Mouse (Mus musculus): ENCODE measurements at regions not wholly inside any gene's neighbourhood (a gene's known extent, or its start where the extent isn't known, plus 50 kb on each side); places are given as distances from the start of the nearest gene placed in this dataset.
"Not testable (repeated sequence)": the region's sequence is repeated elsewhere in the genome, so short reads cannot be mapped to it uniquely, and the experiment has no call there.

- no peak for DNase-seq
These were observed 52.4 kb upstream of the Plxna2 start for GRCm38 (mm10) chr1:194565574-194565973.

DNA sequence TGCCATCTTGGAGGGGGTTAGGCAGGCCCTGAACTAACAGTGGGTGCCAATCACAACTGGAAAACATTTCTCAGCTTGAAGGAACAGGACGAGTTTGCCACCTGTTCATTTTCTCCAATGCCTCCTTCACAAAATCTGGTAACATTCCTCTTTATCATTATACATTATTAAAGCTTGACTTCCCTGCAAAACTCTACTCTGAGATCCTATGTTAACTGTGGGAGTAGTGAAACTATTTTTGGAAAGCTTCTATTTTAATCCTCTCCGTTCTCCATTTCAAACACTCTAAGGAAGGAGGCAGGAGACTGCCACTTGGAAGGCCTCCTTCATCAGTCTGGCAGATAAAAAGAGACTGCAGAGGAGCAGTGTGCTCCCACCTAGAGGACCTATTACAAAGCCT lies 54.1 kb upstream of the Plxna2 start:
- no peak for DNase-seq

DNA sequence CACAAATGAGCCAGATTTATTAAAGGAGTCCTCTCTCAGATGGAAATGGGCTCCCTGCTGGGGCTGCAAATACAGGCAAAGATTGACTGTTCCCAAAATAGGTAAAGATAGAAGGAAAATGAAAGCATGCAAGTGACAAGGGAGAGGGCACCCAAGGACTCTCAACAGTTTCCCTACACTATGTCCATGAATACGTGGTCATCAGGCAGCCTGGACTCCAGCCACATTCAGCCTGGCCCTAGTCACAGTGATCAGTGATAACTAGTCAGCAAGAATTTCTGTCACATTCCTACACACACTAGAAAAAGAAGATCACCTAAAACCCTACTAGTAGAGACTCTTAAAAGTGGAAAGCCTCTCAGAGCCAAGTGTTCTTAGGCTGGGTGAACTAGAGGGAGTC lies 56.9 kb upstream of the Plxna2 start:
- no peak for DNase-seq

DNA sequence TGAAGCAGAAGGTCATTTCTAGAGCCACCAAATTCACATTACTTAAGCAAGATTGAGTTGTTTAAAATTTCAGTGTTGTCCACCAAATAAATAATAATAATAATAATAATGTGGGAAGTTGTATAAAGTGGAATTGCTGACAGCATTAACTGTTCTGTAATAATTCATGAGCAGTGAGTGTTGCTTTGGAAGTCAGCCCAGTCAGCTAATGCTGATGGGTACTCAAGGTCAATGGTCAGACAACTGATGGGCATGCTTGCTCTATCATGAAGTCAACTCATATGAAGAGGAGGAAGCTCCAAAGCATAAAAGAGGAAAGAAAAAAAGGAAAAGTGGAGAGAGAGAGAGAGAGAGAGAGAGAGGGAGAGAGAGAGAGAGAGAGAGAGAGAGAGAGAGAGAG lies 69.4 kb upstream of the Plxna2 start:
- no peak for DNase-seq

GRCm38 (mm10) chr1:194548243-194548642 lies 69.8 kb upstream of the Plxna2 start:
- no peak for DNase-seq

- no peak for DNase-seq
These were observed 77.1 kb upstream of the Plxna2 start for GRCm38 (mm10) chr1:194540923-194541322.

DNA sequence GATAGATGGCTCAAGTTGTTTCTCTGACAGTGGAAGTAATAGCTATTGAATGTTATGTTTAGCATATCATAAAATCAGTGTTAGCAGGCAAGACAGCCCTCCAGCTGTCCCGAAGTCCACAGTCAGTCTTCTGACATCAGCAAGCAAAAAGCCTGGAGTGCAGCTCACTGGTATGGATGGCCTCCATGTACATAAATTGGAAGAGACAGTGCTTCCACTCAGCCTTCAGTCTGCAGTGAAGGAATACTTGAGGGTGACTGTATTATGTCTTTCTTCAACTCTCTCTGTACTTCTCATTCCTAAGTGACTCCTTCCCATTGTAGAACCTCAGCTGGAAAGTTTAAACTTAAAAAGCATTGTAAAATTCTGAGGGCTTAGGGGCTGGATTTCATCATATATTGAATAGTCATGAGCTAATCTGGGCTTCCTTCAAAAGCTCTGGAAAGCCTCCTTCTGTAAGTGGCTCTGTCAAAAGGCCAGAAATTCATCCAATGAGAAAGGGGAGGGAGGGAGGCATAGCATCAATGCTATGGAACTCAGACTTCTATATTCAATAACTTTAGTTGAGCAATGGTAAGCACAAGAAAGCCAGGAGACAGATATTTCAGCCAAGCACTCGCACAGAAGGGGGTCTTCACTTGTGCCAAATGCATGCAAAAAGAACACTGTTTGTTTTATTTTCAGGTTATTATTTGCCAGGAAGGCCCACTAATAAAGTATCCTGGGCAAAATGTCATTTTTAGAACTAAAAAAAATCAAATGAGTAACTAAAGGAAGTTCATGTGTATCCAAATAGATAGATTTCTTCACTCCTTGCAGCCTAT lies 90.5 kb upstream of the Plxna2 start:
- peak; percentile 20 for DNase-seq

DNA sequence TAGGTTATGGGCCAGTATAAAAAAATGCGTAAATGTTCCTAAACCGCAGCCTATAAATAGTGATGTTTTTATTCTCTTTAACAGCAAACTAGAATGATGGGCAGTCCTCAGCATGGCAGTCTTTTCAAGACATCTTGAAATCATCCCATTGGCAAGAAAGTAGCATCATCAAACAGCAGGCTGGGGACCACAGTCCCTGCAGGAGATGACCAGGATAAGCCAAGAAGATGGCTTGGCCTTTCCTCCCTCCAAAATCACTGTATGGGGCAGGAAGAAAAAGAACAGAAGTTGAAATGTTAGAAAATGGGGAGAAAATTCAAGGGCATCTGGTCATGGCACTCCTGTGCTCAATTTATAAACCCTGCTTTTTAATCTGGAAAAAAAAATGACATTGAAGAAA lies 93.0 kb upstream of the Plxna2 start:
- no peak for DNase-seq

- DNase-seq, result peak; percentile 54
These were observed 96.8 kb upstream of the Plxna2 start for GRCm38 (mm10) chr1:194521216-194521615.

GRCm38 (mm10) chr1:194519509-194520220 lies 98.4 kb upstream of the Plxna2 start:
- DNase-seq, result no peak

DNA sequence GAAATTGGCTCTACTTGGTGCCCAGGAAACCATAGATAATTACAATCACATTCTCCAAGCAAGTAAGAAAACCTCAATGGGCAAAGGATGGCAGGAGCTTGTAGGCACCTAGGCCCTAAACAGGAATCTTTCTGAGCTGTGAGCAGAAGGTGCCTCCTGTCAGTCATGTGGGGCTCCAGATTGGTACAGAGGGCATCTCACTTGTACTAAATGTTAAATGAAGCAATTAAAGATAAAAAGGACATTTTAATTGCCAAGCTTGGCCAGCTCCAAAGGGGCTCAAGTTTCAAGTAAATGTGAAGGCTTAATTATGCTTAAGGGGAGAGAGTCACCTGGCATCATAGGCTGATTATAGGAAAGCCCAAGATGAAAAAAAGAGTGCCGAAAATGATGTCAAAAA lies 101.9 kb upstream of the Plxna2 start:
- no peak for DNase-seq

- no peak for DNase-seq
These were observed 109.7 kb upstream of the Plxna2 start for GRCm38 (mm10) chr1:194508314-194508713.

- DNase-seq, result no peak
These were observed 112.2 kb upstream of the Plxna2 start for GRCm38 (mm10) chr1:194505826-194506225.

DNA sequence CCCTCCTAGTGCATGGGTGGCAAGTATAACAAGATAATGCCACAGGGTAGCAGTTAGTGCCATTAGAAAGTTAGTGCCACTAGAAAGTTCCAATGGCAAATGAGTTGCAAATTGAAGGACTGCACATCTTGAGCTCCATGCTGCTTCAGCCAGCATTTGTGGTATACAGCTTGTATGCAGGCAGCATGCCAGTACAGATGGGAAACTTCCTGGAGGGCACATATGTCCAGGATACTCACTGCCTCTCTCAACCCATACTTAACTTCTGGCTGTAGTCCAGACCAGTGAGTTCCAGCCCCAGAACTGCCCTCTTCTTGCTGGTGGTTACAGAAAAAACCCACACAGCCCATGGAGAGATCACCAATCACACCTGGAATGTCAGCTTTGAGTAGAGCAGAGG lies 113.8 kb upstream of the Plxna2 start:
- DNase-seq, result no peak

GRCm38 (mm10) chr1:194503517-194503916 lies 114.5 kb upstream of the Plxna2 start:
- DNase-seq, result no peak

DNA sequence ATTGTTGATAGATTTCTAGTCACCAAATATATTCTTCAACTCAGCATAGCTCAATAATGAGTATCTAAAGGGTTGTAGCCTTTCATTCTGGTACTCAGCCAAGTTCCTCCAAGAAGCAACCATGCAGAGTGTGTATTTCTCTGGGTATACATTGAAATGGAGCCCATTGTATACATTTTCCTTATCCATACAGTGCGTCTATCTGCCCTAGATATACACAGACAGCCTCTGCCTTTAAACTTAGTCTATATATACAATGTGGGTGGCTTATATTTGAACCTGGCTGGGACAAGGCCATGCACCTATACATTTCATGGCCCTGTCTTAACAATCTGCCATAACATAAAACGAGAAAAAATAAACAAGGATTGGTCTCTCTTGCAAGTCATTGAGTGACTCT lies 121.6 kb upstream of the Plxna2 start:
- no peak for DNase-seq

DNA sequence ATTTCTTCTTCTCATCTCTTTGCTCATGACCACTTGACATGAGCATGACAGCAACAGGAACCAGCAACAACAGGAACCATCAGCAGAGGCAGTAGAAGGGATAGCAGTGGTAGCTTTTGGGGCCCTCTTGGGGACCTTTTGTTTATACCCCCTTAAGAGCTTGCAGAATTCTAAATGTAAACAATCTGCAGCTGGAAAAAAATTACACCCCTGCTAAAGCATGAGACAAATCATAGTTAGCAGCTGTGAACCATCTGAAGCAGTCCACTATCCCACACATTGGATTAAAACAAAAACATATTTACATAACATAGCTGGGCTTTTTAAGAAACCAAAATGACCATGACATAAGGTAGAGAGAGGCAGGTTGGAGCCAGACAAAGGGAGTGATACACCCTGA lies 126.9 kb upstream of the Plxna2 start:
- no peak for DNase-seq

DNA sequence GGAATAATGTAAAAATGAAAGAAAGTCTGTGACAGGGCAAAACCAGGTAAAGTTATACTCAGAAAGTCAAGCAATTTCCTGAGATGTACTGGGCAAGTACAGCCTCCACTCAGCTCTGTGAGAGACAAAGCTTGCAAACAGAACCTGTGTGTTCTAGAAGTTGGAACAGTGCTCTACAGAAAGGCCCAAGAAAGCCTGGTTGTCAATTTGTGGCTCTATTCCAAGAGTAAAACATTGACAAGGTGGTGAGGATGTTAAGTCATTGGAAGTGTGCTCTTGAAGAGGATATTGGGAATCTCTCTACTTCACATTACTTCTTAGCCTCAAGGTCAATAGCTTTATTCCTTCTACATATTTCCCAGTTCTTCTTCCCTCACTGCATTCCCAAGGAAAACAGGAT lies 129.9 kb upstream of the Plxna2 start:
- no peak for DNase-seq

- no peak for DNase-seq
These were observed 135.3 kb upstream of the Plxna2 start for GRCm38 (mm10) chr1:194482717-194483059.

GRCm38 (mm10) chr1:194482001-194482716 lies 135.9 kb upstream of the Plxna2 start:
- DNase-seq, result peak; percentile 22

DNA sequence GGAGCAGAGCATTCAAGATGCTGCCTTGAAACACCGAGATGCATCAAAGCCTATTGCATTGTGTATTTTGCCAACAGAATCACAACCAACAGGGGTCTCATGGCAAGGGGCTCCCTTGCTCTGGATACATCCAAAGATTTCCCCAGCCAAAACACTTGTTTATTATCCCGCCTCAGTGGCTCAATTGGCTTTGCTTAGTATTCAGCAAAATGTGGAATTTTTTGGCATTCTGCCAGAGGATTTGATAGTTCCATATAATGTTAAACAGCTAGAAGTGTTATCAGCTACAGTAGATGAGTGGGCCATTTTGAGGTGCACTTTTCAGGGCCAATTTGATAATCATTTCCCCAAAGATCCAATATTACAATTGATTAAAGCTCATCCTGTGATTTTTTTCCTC lies 146.7 kb upstream of the Plxna2 start:
- not testable (repeated sequence) for DNase-seq

DNA sequence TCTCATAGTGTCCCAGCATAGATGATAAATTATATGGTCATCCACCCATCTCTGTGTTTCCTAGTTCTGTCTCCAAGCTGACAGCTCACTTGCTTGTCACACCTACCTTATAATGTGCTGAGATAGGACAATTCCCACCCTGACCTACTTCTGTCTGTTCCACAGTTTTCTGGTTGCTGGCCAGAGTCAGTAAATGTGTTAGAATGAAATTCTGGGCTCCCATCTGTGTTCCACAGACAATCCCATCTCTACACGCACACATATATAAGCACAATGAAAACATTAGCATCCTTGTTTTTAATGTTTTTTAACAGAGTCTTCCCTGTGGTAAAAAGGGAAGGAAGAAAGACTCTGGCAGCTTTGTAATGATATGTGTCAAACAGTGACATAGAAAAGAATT lies 165.5 kb upstream of the Plxna2 start:
- DNase-seq, result peak; percentile 24

DNA sequence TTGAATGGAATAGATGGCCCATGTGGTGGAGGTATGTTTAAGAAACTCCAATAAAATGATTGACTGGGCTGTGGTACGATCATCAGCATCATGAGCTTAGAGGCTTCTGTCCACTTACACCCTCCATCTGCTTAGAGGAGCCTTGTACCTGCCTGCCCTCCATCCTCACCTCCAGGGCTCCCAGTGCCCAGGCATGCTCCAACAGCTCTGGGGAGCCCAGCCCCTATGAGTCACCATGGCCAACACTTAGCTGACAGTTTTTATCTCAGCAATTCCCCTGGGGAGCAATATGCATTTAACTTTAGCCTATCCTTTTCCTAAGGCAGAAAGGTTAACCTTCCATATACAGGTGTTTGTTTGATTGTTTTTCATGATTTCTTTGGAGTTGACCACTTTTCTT lies 174.3 kb upstream of the Plxna2 start:
- no peak for DNase-seq

GRCm38 (mm10) chr1:194437301-194437700 lies 180.7 kb upstream of the Plxna2 start:
- no peak for DNase-seq

Data from retina, postnatal 1 day (tissue).